Mouse (Mus musculus) granulocyte monocyte progenitor cell, adult 5-6 weeks (primary cell): ENCODE results near the gene Hoxd12. TPM values are rescaled to one million over a fixed set of nuclear protein-coding genes. Genes with fewer than 3 reads are reported as not detected.
A peak's percentile ranks its signal among the peaks of the same experiment; 100 is the strongest.

Source experiments
- ATAC-seq: replicated peaks from 2 replicates; pipeline ENCODE4 v1.8.0; 2016; ENCODE audit warnings: mild to moderate bottlenecking, moderate TSS enrichment, inconsistent platforms; ENCODE audit not compliant: poor library complexity, severe bottlenecking
- total RNA-seq, 2 experiments: library from RNA; stranded (forward) in 1 of 2; stranded (reverse) in 1 of 2; fragments of 200-712, 200-1000 nt in 1 of 2; fragments of >200 nt in 1 of 2; fragmentation: Nextera tagmentation in 1 of 2; gene quantifications; 2 replicates each; pipeline ENCODE4 v1.2.3; 2014 to 2017

The Hoxd12 gene
- total RNA-seq, 2 experiments from 2014 or later = not detected

DNA sequence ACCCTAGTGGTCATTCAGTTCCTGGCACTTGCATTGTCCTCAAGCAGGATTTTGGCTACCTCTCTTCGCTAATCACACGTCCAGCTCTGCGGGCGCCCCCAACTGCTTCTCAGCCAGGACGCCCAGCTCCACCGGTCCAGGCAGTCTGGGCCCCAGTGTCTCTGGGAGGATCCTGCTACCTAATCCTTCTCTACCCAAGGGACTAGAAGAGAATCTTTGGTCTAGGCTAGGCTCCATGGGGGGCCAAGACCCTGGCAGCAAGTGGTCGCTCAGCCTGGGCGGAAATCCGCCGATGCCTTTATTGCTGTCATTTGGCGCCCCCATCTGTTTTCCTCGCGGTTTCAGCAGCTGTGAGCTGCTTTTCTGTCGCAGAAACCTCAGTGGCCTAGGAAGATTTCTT, 13.1 kb upstream of the Hoxd12 start:
- peak; percentile 30; the same call in 1 of the 2 replicates for ATAC-seq

DNA sequence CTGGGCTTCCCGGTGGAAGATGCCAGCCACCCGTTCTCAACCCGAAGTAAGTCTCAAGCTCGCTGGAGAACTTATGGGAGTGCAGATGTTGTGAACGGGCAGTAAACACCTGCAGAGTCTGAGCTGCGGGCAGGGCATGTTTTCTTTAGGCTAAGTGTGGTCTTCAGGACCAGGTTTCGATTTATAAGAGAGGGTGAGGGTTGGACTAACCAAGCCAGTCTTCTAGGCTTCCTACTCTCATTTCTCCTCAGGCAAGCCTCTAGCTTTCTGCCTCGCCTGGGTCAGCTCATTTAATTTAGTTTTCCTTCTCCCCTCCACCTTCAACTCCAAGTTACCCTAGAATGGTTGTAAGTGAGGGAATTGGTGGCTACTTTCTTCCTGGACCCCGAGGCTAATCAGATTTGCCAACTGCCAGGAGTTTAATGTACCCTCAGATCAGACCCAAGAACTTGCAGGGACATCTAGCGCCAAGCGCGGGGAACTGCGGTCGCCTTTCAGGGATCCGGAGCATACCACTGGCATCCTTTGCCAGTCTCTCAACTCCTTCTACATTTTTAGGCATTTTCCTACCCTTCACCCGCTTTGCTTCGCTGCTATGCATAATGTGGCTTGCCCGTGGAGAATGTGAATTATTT, 11.4 kb upstream of the Hoxd12 start:
- peak; percentile 43; the same call in 1 of the 2 replicates for ATAC-seq

GRCm38 (mm10) chr2:74666411-74666810, 8.4 kb upstream of the Hoxd12 start:
- ATAC-seq = no peak

DNA sequence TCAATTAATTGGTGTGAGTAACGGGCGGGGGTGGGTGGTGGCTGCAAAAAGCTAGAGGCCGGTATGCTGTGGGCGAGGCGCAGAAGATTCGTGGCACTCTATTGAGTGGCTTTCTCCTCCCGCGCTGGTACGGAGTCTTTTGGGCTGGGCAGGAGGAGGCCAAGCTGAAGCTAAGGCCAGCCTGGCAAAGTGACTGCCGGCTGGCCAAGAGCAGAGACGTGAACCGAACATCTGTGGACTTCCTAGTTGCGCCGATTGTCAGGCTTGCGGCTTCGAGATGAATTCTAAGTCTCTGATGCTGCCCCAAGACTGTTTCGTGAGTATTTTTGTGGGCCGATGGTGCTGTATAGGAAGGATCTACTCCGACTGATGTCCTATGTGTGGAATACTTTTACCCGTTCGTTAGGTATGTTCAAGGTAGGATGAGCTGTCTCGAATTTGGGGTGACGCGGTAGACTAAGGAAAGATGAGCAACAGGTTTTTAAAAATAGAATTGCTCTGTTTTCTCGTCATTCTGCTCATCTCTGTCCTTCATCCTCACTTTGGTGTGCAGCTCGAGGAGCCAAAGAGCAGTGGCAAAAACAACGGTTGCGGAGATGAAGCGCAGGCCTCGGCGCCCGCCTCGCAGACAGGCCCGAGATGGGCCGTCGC, 7.5 kb upstream of the Hoxd12 start:
- no peak for ATAC-seq

GRCm38 (mm10) chr2:74667842-74668357, 6.9 kb upstream of the Hoxd12 start, which contains the start of gene Hoxd13:
Gene Hoxd13 (plus strand): TSS chr2:74668310.
- ATAC-seq = 0 out of 2 replicates have a peak, but pooled peaks have one; percentile 18

- ATAC-seq = no peak
Measured at GRCm38 (mm10) chr2:74668370-74669229, 6.2 kb upstream of the Hoxd12 start.

DNA sequence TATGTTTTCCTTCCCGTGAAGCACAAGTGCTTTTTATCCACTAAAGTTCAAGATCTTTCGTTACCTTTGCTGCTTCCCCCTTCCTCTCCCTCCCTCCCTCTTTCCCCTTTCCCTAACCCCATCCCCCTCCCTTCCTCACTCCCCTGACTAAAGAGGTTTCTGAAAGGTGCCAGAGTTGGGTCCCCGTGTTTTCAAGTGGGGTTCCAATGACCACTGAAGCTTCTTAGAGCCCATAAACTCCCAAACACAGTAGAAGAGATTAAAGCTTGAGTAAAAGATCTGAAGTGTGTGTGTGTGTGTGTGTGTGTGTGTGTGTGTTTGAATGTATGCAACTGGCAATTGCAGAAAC, 5.6 kb upstream of the Hoxd12 start:
- ATAC-seq = no peak

GRCm38 (mm10) chr2:74669650-74670235, 5.1 kb upstream of the Hoxd12 start:
- ATAC-seq = no peak

DNA sequence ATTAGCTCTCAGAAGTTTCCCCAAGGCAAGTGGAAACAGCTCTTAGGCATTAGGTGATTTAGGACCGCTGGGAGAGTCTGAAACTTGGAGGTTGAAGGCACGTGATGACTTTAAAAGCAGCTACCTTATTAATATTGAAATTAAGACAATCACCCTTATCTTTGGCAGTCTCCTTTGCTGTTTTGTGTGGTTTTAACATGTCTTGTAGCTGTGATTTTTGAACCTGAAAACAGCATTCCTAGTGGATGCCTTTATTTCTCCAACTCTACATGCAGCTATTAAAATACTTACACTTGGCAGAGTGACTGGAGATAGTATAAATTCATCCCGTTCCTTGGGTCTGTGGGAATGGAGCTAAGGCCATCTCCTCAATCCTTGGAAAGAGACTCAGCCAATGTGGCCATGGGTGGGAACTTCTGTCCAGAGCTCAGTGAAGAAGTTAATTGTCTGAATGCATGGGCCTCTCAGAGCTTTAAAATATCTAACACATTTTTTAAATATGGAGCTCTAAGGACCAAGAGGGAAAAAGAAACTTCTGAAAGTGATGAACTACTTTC, 4.1 kb upstream of the Hoxd12 start:
- ATAC-seq = no peak

DNA sequence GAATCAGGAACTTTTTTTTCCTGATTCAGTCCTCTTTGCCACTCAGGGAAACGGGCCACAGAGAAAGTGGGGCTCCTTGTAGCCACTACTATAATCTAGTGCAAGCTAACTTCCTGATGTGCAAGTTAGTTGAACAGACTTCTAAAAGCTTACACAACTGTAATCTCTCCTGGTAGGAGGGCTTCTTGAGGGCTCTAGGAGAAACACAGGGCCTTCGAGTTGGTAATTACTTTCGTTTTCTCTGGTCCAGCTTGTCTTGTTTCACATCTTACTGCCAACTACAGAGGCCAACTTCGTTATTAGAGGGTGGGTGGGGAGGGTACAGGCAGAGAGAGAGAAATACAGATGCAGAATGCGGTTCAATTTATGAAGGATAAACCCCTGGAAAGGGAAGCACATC, 3.0 kb upstream of the Hoxd12 start:
- no peak for ATAC-seq

DNA sequence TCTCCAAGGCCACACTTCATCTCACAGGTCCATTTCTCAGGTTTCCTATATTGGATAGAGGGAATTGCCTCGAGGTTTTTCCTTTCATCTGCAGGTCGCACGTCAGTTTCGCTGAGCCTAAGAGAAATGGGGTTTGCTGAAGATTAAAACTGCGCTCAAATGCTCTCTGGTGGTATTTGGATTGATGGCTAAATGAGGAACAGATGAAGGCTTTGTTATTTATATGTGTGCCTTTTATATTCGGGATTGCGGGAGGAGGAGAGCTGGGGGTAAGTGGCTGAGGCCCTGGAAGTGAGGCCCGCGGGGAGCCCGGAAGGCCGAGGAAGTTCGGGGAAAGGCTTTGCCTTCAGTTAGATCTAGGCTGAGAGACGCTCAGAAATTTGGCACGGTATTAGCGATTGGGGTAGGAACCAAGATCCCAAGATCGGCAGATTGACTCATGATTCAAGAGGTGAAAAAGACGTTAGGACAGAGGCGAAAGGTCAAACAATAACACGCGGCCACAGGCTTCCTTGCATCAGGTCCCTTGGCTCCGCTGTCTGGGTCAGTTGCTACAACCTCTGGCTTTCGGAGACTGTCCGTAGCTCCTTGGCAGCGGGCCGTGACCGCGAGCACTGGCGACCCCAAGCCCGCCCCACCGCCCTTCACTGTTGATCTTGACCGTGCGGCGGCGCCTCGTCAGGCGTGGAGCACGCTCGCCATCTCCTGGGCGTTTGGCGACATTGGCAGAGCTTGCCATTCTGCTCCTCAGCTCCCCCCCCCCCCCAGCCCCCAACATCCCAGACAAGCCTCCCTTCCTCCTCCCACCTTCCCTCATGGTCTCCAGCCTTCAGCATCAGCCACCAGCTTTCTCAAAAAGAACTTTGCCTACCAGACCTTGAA, 2.1 kb upstream of the Hoxd12 start:
- peak; percentile 82 for ATAC-seq

DNA sequence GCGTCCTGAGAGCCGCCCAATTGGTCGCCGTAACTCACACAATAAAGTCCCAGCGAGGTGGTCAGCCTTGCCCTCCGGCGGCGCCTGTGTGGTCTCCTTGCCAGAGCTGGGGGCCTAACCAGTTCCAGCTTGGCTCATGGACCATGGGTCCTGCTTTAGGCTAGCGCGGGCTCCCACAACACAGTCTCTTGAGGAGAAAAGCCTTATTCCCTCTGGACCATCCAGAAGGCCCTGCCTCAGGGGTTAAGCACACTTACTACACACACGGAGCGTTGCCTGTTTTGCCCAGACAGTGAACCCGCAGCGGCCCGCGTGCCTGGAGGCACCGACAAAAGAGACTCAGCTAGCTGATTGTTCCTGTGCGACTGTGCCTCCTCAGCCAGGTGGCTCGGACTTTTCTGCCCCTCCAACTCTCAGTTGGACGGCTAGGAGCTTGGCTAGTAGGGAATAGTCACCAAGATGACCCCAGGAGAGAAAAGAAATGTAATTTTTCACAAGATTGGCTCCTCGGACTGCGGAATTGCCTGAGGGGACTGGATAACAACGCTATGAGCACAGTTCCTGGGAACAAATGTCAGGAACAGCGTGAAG, 883 bp upstream of the Hoxd12 start:
- ATAC-seq = no peak

DNA sequence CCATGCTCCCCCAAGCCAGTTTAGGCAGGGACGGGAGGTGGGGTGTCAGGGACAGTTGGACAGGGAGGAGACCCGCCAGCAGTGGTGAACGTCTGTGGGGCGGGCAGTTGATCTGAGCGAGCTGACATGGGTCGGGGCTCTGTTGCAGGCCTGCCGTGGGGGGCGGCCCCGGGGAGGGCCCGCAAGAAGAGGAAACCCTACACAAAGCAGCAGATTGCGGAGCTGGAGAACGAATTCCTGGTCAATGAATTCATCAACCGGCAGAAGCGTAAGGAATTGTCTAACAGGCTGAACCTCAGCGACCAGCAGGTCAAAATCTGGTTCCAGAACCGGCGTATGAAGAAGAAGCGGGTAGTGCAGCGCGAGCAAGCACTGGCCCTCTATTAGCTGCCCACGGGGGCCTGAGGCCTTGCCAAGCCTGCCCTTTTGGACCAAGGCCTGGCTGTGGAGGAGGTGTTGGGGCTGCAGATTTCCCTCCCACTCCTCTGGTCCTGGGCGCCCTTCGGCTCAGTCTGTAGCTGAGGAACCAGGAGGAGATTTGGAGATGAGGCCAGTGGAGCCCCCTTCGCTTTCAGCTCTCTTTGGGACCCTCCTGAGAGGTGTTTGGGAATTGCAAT, 961 bp downstream of the Hoxd12 start:
- no peak for ATAC-seq

DNA sequence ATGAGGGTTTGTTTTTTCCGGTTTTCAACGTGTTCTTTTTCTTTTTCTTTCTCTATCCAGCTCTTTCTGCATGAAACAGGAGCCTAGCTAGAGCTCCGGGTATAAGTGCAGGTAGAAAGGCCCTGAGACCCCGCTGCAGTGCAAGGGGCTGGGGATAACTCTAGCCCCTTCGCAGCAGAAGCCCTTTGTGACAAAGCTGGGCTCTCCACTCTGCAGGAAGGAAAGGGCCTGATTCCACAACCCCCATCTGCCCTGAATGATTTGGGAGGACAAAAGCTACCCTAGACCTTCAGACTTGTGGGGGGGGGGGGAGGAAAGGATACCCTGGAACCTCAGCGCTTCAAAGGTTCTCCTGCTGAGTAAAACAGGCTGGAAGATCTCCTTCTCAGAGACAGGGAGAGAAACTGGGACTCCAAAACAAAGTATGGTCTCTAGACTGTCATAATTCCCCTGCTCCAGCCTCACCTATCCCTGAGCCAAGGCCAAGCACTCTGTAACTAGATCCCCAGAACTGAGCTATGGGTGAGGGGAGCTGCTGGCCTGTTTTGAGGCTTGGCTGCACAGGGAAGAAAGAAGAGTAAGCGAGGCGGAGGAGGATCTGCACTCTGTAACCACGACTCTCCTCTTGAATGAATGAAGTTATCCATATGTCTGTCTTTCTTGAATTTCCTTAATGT, 1.7 kb downstream of the Hoxd12 start:
- no peak for ATAC-seq

GRCm38 (mm10) chr2:74677106-74677505, 2.3 kb downstream of the Hoxd12 start:
- no peak for ATAC-seq

- ATAC-seq = no peak
Measured at GRCm38 (mm10) chr2:74678891-74679595, 4.2 kb downstream of the Hoxd12 start, which contains the start of gene Hoxd11. Gene Hoxd11 (plus strand): TSS chr2:74679557.

DNA sequence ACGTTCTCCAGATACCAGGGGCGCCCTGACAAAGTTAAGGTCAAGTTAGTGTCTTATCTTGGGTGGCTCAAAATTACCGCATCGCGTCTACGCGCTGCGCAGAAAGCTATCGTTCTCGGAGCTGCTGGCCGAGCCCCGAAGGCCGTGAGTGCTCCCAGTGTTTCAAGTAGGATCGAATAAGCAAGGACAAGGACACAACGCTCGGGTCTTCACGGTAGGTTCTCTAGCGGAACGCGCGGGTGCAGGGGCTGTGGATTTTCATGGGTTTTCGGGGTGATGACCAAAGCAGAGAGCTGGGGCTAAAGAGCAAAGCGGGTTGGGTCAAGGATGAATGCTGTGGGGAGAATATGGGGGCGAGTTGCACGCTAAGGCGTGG, 4.8 kb downstream of the Hoxd12 start:
- ATAC-seq = no peak
